Mouse (Mus musculus): Measurements from ENCODE around the gene Dglucy. TPM values are rescaled to one million over a fixed set of nuclear protein-coding genes. Genes with fewer than 3 reads are reported as not detected.

The Dglucy gene
- total RNA-seq, 4 experiments from 2014 or later, result 7.4 to 9.8 (median 8.0) TPM

GRCm38 (mm10) chr12:100875960-100876359, 97.1 kb downstream of the Dglucy start:
- no peak for DNase-seq (ENCODE audit: low spot score in 2 of 2)

DNA sequence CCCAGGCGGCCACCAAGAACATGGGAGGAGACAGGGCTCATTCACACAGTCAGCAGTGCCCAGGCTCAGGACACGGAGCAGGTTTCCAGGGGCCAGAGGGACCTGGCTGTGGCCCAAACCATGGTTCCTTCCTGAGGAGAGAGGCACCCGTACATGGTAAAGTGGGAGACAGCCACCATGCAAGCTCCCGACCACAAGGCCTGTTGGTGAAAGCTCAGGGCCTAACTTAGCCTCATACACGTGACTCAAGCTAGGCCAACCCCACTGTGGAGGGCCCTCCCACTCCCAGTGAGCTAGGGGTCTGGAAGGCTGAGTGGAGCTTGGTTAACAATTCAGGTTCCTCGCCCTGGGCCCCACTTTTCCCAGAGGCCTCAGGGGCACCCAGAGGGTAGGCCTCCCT, 99.1 kb downstream of the Dglucy start:
- no peak for DNase-seq (ENCODE audit: low spot score in 2 of 2)

DNA sequence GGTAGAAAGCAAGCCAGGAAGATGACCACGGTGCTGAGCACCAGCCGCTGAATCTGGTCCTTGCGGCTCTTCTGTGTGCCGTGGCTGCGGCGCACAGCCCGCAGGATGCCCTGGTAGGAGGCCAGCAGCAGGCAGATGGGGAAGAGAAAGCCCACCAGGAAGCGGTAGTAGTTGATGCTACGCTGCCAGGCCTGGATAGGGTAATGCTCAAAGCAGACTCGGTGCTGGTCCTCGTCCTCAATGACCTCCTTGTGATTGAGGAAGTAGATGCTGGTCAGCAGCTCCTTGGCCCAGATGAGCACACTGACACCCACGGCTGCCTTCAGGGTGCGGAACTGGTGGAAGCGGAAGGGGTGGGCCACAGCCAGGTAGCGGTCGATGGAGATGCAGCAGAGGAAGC, 99.7 kb downstream of the Dglucy start:
- DNase-seq (ENCODE audit: low spot score in 2 of 2), result no peak

GRCm38 (mm10) chr12:100883168-100883567, 104.3 kb downstream of the Dglucy start:
- DNase-seq (ENCODE audit: low spot score in 2 of 2), result no peak

DNA sequence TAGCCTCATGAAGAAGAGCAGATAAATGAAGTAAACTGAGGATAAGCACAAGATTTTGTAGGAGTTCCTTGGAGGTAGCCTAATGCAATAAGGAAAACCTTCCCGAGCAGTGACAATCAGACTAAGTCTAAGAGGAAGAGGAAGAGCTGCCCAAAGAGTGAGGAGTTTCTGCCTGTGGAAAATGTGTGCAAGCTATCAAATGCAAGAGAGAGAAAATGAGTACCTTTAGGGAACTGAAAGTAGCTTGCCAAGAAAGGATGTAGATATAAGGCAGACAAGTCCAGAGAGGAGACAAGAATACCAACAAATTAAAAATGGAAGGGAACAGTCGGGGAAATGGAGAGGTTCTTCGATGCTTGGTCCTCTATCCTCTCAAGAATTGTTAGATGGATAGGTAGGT, 106.7 kb downstream of the Dglucy start:
- DNase-seq (ENCODE audit: low spot score in 2 of 2), result no peak

GRCm38 (mm10) chr12:100886877-100887276, 108.0 kb downstream of the Dglucy start:
- DNase-seq (ENCODE audit: low spot score in 2 of 2), result peak in 1 of 2 experiments; percentile 52

- peak; percentile 63 to 69 for DNase-seq (ENCODE audit: low spot score in 2 of 2)
These were observed 109.0 kb downstream of the Dglucy start for GRCm38 (mm10) chr12:100887801-100888258.

GRCm38 (mm10) chr12:100890548-100890947, 111.7 kb downstream of the Dglucy start:
- no peak for DNase-seq (ENCODE audit: low spot score in 2 of 2)

DNA sequence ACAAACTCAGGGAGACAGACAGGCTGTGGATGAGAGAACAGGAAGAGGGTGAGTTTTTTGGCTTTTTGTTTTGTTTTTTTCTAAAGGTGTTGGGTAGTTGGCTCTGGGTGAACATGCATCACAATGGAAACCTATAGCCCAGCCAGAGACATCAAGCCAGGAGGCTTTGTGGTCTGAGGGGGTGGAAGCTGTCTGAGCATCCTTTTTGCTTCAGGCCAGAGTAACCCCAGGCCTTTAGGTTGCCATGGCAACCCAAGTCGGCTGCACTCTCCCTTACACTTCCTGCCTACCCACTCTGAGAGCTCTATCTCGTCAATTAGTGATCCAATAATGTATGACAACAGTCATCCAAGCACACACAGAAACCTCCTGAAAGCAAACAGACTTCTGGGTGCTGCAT, 116.6 kb downstream of the Dglucy start:
- no peak for DNase-seq (ENCODE audit: low spot score in 2 of 2)

DNA sequence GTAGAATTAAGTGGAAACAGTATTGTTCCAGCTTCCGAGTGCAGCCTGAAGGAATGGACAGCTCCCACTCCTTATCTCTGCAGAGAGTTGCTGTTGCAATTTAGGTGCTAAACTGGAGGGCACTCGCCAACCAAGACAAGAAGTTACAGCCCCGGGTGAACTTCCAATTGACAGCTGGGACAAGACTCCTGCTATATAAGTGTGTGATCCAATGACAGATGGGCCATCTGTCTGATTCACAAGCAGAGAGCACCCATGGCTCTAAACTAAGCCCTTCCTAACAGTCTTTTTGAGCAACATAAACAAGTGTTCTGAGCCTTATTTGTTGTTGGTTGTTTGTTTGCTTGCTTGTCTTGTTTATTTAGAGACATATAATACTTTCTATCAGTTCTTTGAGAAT, 117.8 kb downstream of the Dglucy start:
- DNase-seq (ENCODE audit: low spot score in 2 of 2), result no peak

DNA sequence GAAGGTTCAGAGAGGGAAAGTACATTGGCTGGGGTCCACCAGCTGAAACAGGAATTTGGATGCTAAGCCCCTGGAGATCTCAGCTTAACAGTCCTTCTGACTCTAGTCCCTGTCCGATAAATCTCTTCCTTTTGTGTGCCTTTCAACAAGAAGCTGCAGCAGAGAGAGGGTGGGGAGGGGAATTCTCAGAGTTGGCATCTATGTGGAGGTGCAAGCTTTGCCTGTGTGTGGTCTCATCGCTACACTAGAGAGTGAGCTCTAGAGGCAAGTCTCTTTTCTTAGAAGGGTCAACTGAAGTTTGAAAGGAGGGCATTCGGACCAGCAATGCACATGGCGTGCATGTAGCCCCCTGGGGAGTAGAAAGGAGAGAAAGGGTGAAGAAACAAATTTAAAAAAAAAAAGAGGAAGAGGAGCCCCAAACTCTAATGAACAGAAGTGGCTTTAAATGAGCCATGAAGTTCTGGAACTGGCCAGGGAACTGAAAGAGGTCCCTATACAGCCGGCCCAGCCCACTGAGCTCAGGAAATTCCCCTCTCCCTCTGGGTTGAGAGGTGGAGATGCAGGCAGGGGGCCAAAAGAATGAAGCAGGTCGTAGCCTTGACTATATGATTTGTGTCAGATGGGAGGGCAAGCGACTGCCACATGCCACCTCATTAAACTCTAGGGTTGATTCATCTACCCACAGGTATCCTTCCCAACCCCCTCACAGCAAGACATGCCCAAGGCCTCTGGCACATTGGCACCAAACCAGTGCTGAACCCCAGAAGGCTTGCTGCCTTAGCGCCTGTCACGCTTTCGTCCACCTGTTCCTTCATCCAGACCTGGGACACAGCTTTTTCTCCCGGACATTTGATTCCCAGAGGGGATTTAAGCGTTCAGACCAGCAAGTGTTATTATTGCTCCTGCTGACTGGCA, 119.1 kb downstream of the Dglucy start:
- no peak for DNase-seq (ENCODE audit: low spot score in 2 of 2)

DNA sequence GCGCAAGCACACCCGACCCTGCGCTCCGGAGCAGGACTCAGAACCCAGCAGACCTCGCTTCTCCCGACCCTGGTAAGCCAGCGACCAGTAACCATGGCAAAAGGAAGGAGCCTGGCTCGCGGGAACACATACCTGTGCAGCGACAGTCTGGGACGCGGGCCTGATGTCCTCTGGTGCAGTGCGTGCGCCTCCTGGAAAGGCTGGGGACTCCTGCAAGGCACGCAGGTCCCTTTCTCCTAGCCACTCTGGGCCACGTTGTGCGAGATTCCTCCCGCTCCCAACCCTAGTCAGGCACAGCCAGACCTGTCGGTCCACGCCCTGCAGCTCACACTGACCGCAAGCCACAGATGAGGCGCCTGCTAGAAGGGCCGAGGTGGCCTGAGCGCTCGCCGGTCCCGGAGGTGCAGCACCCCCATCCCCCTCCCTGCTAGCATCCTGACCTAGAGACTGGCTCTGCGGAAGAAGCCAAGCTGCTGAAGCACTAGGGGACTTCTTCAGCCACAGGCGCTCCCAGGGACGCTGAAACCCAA, 120.3 kb downstream of the Dglucy start:
- peak in 1 of 2 experiments; percentile 38 for DNase-seq (ENCODE audit: low spot score in 2 of 2)

DNA sequence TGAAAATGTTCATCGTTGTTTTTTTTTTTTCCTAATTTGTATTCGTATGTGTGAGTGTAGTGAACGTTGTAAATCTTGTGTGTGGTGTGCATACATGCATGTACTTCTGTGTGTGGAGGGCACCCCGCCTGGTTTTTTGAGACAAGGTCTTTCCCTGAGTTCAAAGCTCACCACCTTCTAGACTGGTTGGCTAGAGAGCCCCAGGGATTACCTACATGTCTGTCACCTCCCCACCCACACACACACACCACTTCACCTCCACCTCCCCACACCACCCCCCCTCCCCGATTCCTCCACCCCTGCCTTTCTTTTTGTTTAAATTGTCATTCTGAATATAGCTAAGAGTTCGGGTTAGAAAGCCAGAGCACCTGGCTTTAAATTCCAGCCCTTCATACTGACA, 122.0 kb downstream of the Dglucy start:
- DNase-seq (ENCODE audit: low spot score in 2 of 2), result no peak

- DNase-seq (ENCODE audit: low spot score in 2 of 2), result no peak
These were observed 122.5 kb downstream of the Dglucy start for GRCm38 (mm10) chr12:100901386-100901785.

DNA sequence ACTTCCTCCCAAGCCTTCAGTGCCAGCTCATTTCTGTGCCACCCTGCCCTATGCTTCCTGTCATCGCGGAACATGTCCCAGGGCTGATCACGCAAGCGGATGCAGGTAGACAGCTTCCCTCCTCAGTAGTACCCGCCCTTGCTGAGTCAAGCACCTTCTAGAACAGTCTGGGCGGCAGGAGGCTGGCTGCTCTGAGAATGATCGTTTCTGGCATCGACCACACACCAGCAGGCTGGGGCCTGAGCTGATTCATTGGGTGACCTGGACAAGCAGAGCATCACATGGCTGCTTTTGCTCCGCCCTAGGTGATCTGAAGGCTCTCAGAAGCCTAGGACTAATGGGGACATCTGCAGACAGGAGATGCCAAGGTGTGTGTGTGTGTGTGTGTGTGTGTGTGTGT, 124.9 kb downstream of the Dglucy start:
- no peak for DNase-seq (ENCODE audit: low spot score in 2 of 2)

GRCm38 (mm10) chr12:100906861-100907260, 128.0 kb downstream of the Dglucy start:
- no peak for DNase-seq (ENCODE audit: low spot score in 2 of 2)

DNA sequence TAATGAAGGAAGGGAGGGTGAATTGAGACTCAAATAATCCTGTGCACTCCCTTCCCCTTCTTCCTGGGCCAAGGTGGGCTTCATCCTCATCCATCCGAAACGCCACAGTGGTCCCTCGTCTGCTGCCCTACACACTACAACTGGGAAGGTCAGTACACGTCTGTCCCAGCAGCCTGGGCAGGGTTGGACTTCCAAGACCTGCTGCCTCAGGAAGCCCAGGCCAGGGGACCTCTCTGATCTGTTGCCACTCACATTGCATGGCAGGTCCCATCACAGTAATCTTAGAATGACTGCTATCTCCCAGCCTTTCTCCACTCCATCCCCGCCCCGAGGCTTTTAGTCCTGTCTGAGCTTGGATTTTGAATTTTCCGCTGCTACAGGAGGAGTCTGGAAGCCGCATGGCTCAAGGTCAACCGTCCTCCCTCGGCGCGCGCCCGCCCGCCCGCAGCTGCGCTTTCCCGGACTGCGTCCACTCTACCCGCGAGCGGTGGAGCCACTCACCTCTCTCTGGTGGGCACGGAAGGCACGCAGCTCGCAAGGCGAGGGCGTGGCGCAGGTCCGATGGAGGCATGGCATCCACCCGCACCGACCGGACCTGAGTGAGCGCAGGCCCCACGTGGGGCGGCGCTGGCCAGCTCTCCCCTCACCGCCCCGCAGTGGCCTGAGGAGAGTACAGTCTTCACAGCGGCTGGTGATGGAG, 128.9 kb downstream of the Dglucy start, which contains the start of gene Gpr68:
Gene Gpr68, minus strand, starts transcription at position 601 of the 700 bp plus-strand sequence.
- DNase-seq (ENCODE audit: low spot score in 2 of 2), result no peak

DNA sequence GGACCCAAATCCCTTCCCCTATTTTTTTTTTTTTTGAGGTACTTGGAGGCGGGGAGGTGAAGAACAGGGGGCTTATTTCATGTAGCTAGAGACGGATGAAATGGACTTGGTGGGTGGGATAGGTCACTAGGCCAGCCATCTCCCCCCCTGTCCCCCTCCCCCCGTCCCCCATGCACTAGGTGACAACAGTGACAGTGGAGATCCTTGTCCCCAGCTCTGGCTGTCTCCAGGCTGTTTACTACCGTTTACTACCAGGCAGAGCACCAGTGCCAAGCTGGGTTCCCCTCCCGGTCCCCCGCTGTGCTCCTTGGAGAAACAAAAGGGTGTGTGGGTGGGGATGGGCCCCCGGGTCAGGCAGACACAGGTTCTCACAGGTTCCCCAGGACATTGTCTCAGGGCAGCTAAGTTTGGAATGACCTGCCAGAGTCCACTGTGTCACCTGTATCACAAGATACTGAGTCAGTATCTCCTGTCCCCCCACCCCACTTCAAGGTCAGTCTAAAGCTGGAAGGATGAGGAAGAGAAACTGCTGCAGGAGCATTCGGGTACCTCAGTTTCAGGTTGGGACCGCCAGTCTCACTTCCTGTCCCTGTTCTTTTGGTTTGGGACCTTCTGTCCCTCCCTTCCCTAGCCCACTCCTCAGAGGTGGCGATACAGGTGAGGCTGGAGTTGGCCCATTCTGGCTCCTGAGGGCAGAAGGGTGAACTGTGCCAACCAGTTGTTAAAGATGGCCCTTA, 129.6 kb downstream of the Dglucy start:
- DNase-seq (ENCODE audit: low spot score in 2 of 2), result no peak

DNA sequence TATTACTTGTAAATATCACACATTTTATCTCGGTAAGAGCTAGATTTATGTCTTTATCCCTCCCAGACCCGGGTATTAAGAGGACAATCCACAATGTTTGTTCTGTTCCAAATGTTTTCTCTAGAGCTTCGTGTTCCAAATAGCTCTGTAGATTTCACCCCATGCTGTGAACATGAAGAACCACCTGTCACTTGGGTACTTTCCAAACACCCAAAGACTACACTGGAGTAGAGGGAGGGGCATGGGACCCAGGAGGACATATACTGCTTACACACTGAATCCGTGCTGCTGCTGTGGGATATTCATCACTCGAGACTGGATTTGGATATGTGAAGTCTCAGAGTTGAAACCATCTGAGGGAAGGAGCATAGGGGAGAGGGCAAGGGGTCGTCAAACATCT, 130.9 kb downstream of the Dglucy start:
- no peak for DNase-seq (ENCODE audit: low spot score in 2 of 2)

- DNase-seq (ENCODE audit: low spot score in 2 of 2), result peak in 1 of 2 experiments; percentile 52
These were observed 131.9 kb downstream of the Dglucy start for GRCm38 (mm10) chr12:100910731-100911130.

GRCm38 (mm10) chr12:100924646-100925339, 145.9 kb downstream of the Dglucy start:
- no peak for DNase-seq (ENCODE audit: low spot score in 2 of 2)
